Mouse (Mus musculus): Measurements from ENCODE around the gene Zswim5.
A peak's percentile ranks its signal among the peaks of the same experiment; 100 is the strongest.

DNA sequence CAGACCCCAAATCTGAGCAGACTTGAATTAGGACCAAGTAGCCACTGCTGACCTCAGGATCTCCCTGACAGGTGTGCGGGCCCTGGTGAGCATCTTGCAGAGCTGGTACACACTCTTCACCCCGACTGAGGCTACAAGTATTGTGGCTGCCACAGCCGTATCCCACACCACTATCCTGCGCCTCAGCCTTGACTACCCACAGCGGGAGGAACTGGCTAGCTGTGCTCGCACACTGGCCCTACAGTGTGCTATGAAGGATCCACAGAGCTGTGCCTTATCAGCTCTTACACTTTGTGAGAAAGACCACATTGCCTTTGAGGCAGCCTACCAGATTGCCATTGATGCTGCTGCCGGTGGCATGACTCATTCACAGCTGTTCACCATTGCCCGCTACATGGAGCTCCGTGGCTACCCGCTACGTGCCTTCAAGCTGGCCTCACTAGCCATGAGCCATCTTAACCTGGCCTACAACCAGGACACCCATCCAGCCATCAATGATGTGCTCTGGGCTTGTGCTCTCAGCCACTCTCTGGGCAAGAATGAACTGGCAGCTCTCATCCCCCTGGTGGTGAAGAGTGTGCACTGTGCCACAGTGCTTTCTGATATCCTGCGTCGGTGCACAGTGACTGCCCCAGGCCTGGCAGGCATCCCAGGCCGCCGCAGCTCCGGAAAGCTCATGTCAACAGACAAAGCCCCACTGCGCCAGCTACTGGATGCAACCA lies 109.4 kb downstream of the Zswim5 start:
- TF ChIP-seq POLR2A (IDR thresholded peaks at IDR 0.05; ENCODE audit: extremely low read depth, insufficient read depth, low read length) (no peak), CTCF (IDR thresholded peaks at IDR 0.05; ENCODE audit: extremely low read depth, insufficient read depth, low read length) (peak; percentile 72)
